Mouse (Mus musculus): ENCODE results near the gene Kirrel3.

Gene Kirrel3

DNA sequence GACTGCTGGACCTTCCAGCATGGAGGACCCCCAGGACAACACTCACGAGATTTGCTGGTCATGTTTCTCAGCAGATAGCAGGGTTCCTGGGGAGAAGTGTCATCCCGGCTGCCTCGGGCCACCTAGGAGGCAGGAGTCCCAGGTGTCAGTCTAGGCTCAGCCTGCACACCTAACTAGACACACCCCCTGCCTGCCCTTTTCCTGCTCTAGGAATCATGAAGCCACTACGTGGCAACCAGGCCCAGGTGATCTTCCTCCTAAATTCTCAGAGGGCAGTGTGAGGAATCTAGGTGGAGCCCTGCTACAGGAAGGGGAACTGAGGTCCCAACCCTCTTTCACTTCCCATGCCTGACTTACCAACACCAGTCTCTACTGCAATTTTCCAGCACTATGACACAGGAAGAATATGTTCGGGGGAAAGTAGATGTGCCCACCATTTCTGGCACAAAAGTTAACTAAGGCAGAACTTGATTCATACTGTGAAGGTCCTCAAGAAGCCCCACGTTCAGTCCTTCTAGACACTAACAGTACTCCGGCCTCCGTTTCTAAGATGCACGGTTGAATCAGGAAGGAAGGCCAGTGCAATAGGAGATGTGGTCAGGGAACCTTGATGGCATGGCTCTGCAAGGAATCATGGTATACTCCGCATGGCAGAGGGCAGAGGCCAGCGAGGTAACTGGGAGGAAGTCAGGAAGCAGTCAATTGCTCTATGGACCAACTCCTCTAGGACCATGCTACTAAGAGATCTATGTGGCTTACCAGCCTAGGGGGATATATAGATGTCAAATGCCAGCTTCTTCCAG lies 570.0 kb downstream of the Kirrel3 start:
- no peak for DNase-seq (ENCODE audit: low read depth, low spot score)

DNA sequence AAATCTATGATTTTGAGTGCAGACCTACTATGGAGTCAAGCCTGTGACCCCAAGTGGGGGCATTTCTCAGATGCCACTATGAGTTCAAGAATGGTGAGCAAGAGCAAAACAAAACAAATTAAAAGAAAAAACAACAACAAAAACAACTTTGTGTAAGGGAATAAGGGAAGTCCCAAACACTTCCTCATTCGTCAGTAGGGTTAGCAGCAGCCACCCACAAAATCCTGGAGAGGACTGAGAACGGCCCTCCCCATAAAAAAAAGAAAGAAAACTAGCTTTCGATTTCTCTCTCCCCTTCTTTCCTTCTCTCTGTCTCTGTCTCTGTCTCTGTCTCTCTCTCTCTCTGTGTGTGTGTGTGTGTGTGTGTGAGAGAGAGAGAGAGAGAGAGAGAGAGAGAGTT lies 570.9 kb downstream of the Kirrel3 start:
- no peak for DNase-seq (ENCODE audit: low read depth, low spot score)

DNA sequence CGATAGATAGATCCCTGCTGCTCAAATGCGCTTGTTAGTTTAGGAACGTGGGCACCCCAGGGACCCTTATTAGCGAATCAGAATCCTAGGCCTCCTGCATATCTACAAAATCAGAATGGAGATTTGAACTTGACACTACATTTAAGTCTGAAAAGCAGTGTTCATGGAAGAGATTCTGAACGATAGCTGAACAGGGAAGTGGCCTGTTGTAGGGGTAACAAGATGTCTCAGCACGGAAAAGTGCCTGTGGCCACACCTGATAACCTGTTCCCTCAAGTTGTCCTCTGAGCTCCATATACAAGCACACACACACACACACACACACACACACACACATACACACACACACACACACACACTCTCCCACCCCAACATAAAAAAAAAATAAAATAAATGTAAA lies 571.9 kb downstream of the Kirrel3 start:
- DNase-seq (ENCODE audit: low read depth, low spot score) = no peak

DNA sequence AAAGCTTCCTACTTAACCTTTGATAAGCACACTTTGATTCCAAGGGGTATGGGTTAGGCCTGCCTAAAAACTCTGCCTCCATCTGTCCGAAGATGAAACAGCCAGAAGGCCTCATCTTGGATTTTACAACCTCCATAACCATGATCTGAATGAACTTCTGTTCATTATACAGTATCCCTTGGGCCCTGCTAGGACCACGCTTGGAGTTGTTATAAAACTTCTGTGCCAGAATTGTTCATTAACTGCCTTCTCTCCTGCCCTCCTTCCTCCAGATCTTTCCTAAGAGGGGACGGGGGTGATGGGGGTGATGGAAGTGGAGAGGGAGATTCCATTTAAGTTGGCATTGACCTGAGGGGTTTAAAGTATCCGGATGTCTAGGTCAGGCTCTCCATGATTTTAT lies 572.5 kb downstream of the Kirrel3 start:
- no peak for DNase-seq (ENCODE audit: low read depth, low spot score)

DNA sequence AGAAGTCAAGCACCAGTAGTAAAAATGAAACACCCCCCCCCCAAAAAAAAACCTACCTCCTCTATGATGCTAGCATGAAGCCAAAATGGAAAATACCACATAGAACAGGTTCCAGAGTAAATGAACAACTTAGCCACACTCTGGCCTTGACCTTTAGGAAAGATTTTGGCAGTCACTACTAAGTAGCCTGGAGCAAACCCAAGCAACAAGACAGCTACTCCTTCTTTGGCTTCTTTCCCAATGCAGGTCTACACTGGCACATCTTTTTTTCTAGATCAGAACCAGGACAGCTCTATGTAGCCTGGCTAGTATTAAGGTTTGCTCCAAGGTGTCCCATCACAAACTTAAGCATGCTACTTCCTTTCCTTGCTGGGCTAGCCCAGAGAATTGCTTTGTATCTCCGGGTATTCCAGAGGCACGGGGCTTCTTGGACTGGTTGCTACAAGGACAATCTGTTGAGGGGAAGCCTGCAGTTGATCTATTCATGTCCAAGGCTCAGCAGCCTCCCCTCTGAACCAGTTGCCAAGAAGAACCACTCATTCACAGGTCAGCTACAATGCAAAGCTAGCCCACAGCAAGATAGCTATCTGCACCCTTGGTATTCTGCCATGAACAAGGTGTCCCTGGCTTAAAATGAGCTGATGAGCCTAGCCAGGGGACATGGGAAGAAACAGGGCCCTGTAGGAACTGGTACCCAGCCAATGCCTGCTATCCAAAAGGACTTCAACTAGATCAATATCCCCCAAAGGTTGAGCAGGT lies 573.1 kb downstream of the Kirrel3 start:
- no peak for DNase-seq (ENCODE audit: low read depth, low spot score)

DNA sequence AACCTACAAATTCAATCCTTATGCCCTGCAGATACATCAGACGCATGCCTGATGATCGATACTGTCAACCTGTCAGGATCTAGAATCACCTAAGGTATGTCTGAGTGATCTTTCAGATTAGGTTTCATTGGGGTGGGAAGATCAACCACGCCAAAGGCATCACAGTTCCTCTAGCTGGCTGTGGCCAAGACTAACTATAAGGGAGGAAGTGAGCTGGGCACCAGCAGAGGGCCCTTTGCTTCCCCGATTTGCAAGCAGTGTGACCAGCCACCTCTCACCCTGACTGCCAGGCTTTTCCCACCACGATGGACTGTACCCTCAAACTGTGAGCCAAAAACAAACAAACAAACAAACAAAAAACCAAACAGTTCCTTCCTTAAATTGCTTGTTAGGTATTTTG lies 574.2 kb downstream of the Kirrel3 start:
- no peak for DNase-seq (ENCODE audit: low read depth, low spot score)

DNA sequence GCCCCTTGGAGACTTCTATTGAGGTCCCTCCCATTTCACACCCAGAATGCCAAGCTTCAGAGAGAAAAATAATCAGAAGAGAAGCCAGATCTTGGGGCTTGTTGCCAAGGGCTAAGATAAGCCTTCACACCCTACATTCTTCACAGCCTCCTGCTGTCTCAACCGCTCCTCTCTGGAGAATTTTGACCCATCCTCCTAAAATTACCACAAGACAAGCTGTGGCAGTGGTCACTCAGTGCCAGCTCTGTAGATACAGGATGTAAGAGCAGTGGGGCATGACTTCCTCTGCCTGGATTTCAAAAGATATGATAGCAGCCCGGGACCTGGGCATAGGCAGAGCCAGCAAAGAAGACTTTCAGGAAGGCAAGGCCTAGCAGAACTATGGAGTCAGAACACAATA lies 575.8 kb downstream of the Kirrel3 start:
- DNase-seq (ENCODE audit: low read depth, low spot score) = no peak

Measured in forelimb bud, embryonic 11.5 days (tissue).